Mouse (Mus musculus) embryonic facial prominence, embryonic 13.5 days (tissue): ENCODE data around the gene Meioc. TPM values are rescaled to one million over a fixed set of nuclear protein-coding genes. Genes with fewer than 3 reads are reported as not detected.
A peak's percentile ranks its signal among the peaks of the same experiment; 100 is the strongest.

Experiments
- ATAC-seq: fragments of 200-750 bp; cut with Nextera tagmentation; 2 replicates; pipeline ENCODE4 v1.8.0; 2017; ENCODE audit warnings: low read depth; ENCODE audit not compliant: insufficient number of reproducible peaks, insufficient read depth, low FRiP score, low TSS enrichment
- H3K27ac ChIP-seq: fragments of 300-500 bp; sonication (generic); 2 replicates; pipeline ENCODE4 v1.5.1; 2015; ENCODE audit warnings: moderate library complexity, mild to moderate bottlenecking, inconsistent platforms
- H3K27me3 ChIP-seq: fragments of 300-500 bp; sonication (generic); 2 replicates; pipeline ENCODE4 v1.6.1; 2015; ENCODE audit warnings: mild to moderate bottlenecking, inconsistent platforms
- H3K36me3 ChIP-seq: fragments of 300-500 bp; sonication (generic); 2 replicates; pipeline ENCODE4 v1.6.1; 2015; ENCODE audit warnings: mild to moderate bottlenecking, inconsistent platforms
- H3K4me1 ChIP-seq: fragments of 300-500 bp; sonication (generic); 2 replicates; pipeline ENCODE4 v1.6.1; 2015; ENCODE audit warnings: inconsistent platforms
- H3K4me2 ChIP-seq: fragments of 300-500 bp; sonication (generic); 2 replicates; pipeline ENCODE4 v1.6.1; 2015; ENCODE audit warnings: moderate library complexity, mild to moderate bottlenecking, inconsistent platforms
- H3K4me3 ChIP-seq: fragments of 300-500 bp; sonication (generic); 2 replicates; pipeline ENCODE4 v1.5.1; 2015; ENCODE audit warnings: mild to moderate bottlenecking, inconsistent platforms
- H3K9ac ChIP-seq: fragments of 300-500 bp; sonication (generic); 2 replicates; pipeline ENCODE4 v1.6.1; 2015; ENCODE audit warnings: mild to moderate bottlenecking, inconsistent platforms
- H3K9me3 ChIP-seq: fragments of 300-500 bp; sonication (generic); 2 replicates; pipeline ENCODE4 v1.6.1; 2016; ENCODE audit warnings: inconsistent platforms
- WGBS: fragments of 180-500 bp; shearing (Covaris S2); methylation state at CpG from one replicate; pipeline ENCODE4 v1.1.7; 2015; ENCODE audit warnings: mixed read lengths; 5-methylcytosine and 5-hydroxymethylcytosine counted together
- polyA plus RNA-seq: library from polyadenylated mRNA; unstranded; fragments of >200 nt; fragmentation: Nextera tagmentation; extraction: Ambion mirVana; gene quantifications from 2 replicates; pipeline ENCODE4 v1.2.1, GENCODE M21; 2015

The Meioc gene
- polyA plus RNA-seq: 0.45 and 0.79 TPM in 2 replicates

- H3K4me3 ChIP-seq: no peak within 1 kb of the TSS
- no peak for ATAC-seq
- no peak within 1 kb of the TSS for H3K27ac ChIP-seq
- H3K9ac ChIP-seq: no peak within 1 kb of the TSS
- WGBS: 48% methylated on average over 3 of the region's 3 CpGs
- 0 out of 2 replicates have a peak, but pooled peaks cover 2% of the 10 kb centered on the region for H3K4me1 ChIP-seq
- peaks cover 33% of the 10 kb centered on the region for H3K27me3 ChIP-seq
- peaks cover 12% of the 10 kb centered on the region for H3K9me3 ChIP-seq
- no peak within 1 kb of the TSS for H3K4me2 ChIP-seq
- H3K36me3 ChIP-seq: no peaks in the 10 kb centered on the region
Observed at GRCm38 (mm10) chr11:102663416-102663815, at the start of gene Meioc. Gene Meioc, plus strand, starts transcription at chr11:102663716.

DNA sequence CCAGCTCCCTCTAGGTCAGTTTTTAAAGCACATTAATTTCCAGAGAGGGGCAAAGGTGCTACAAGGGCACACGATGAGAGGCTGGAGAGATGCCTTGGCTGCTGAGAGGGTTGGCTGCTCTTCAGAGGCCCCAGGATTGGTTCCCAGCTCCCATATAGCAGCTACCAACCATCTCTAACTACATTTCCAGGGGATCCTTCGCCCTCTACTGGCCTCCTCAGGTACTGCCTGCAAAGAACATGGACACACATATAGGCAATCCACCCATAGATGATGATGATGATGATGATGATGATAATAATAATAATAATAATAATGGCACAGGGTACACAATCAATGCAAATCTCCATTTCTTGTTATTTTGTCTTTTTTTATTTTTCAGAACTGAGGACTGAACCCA, 44.1 kb upstream of the Meioc start:
- H3K4me1 ChIP-seq: peaks cover 17% of the 10 kb centered on the region
- H3K4me3 ChIP-seq: no peak overlapping the region
- ATAC-seq: no peak
- no peaks in the 10 kb centered on the region for H3K27me3 ChIP-seq
- no peaks in the 10 kb centered on the region for H3K36me3 ChIP-seq
- WGBS: 67% methylated on average over 2 of the region's 2 CpGs
- no peak overlapping the region for H3K4me2 ChIP-seq
- H3K27ac ChIP-seq: no peak overlapping the region
- H3K9ac ChIP-seq: no peak overlapping the region
- peaks cover 5% of the 10 kb centered on the region for H3K9me3 ChIP-seq

- Histone ChIP-seq H3K27ac (peak overlapping the region; percentile 97), H3K9me3 (peaks cover 4% of the 10 kb centered on the region), H3K36me3 (no peaks in the 10 kb centered on the region), H3K4me2 (peak overlapping the region; percentile 53), H3K4me1 (peaks cover 45% of the 10 kb centered on the region), H3K4me3 (peak overlapping the region; percentile 28), H3K9ac (peak overlapping the region; percentile 55; the same call in 1 of the 2 replicates), H3K27me3 (no peaks in the 10 kb centered on the region)
- ATAC-seq: peak; percentile 91
- 4% methylated on average over 17 of the region's 17 CpGs for WGBS
Observed at GRCm38 (mm10) chr11:102623876-102624789, 39.4 kb upstream of the Meioc start.

GRCm38 (mm10) chr11:102624888-102625407, 38.6 kb upstream of the Meioc start:
- ATAC-seq: peak; percentile 45; the same call in 1 of the 2 replicates
- Histone ChIP-seq H3K9ac (peak overlapping the region; percentile 55; the same call in 1 of the 2 replicates), H3K36me3 (no peaks in the 10 kb centered on the region), H3K27me3 (no peaks in the 10 kb centered on the region), H3K4me1 (peaks cover 53% of the 10 kb centered on the region), H3K9me3 (no peaks in the 10 kb centered on the region), H3K27ac (peak overlapping the region; percentile 97), H3K4me3 (peak overlapping the region; percentile 28), H3K4me2 (peak overlapping the region; percentile 53)
- WGBS: 18% methylated on average over 14 of the region's 14 CpGs

- H3K4me2 ChIP-seq: no peak overlapping the region
- peaks cover 74% of the 10 kb centered on the region for H3K4me1 ChIP-seq
- WGBS: 81% methylated on average over 9 of the region's 9 CpGs
- H3K9ac ChIP-seq: no peak overlapping the region
- H3K27ac ChIP-seq: no peak overlapping the region; the same call in 1 of the 2 replicates
- no peak overlapping the region for H3K4me3 ChIP-seq
- ATAC-seq: no peak
- no peaks in the 10 kb centered on the region for H3K27me3 ChIP-seq
- no peaks in the 10 kb centered on the region for H3K9me3 ChIP-seq
- H3K36me3 ChIP-seq: no peaks in the 10 kb centered on the region
Observed at GRCm38 (mm10) chr11:102627171-102627931, 36.2 kb upstream of the Meioc start.

- H3K27me3 ChIP-seq: no peaks in the 10 kb centered on the region
- 67% methylated on average over 9 of the region's 9 CpGs for WGBS
- no peak for ATAC-seq
Observed at GRCm38 (mm10) chr11:102628529-102628928, 35.0 kb upstream of the Meioc start.

GRCm38 (mm10) chr11:102629375-102629774, 34.1 kb upstream of the Meioc start:
- H3K4me2 ChIP-seq: no peak overlapping the region
- no peaks in the 10 kb centered on the region for H3K36me3 ChIP-seq
- H3K9me3 ChIP-seq: no peaks in the 10 kb centered on the region
- ATAC-seq: no peak
- H3K4me1 ChIP-seq: peaks cover 70% of the 10 kb centered on the region
- no peak overlapping the region for H3K27ac ChIP-seq
- WGBS: 58% methylated on average over 8 of the region's 8 CpGs
- H3K4me3 ChIP-seq: no peak overlapping the region
- no peak overlapping the region for H3K9ac ChIP-seq
- H3K27me3 ChIP-seq: no peaks in the 10 kb centered on the region

More at GRCm38 (mm10) chr11:102628529-102628928, 35.0 kb upstream of the Meioc start:
- Histone ChIP-seq H3K9ac (no peak overlapping the region), H3K27ac (no peak overlapping the region), H3K9me3 (no peaks in the 10 kb centered on the region), H3K4me1 (peaks cover 78% of the 10 kb centered on the region), H3K36me3 (no peaks in the 10 kb centered on the region), H3K4me2 (no peak overlapping the region), H3K4me3 (no peak overlapping the region)

- Histone ChIP-seq H3K4me1 (peaks cover 57% of the 10 kb centered on the region), H3K9me3 (no peaks in the 10 kb centered on the region), H3K4me3 (no peak overlapping the region), H3K9ac (peak overlapping the region; percentile 36; the same call in 1 of the 2 replicates), H3K27me3 (no peaks in the 10 kb centered on the region), H3K27ac (peak overlapping the region; percentile 57), H3K4me2 (no peak overlapping the region), H3K36me3 (no peaks in the 10 kb centered on the region)
- 17% methylated on average over 7 of the region's 7 CpGs for WGBS
- no peak for ATAC-seq
Observed at GRCm38 (mm10) chr11:102630731-102631130, 32.8 kb upstream of the Meioc start.

GRCm38 (mm10) chr11:102631203-102631602, 32.3 kb upstream of the Meioc start:
- WGBS: 22% methylated on average over 5 of the region's 5 CpGs
- peak overlapping the region; percentile 57 for H3K27ac ChIP-seq
- H3K4me3 ChIP-seq: no peak overlapping the region
- H3K9ac ChIP-seq: peak overlapping the region; percentile 36; the same call in 1 of the 2 replicates
- no peak for ATAC-seq
- H3K27me3 ChIP-seq: no peaks in the 10 kb centered on the region
- no peaks in the 10 kb centered on the region for H3K36me3 ChIP-seq
- peak overlapping the region; percentile 7; the same call in 1 of the 2 replicates for H3K4me2 ChIP-seq
- H3K4me1 ChIP-seq: peaks cover 57% of the 10 kb centered on the region
- H3K9me3 ChIP-seq: no peaks in the 10 kb centered on the region

- H3K36me3 ChIP-seq: no peaks in the 10 kb centered on the region
- H3K4me1 ChIP-seq: peaks cover 56% of the 10 kb centered on the region
- no peaks in the 10 kb centered on the region for H3K9me3 ChIP-seq
- H3K9ac ChIP-seq: 0 out of 2 replicates have a peak overlapping the region, but pooled peaks have one; percentile 32
- H3K27me3 ChIP-seq: no peaks in the 10 kb centered on the region
- H3K4me2 ChIP-seq: peak overlapping the region; percentile 53
- 4% methylated on average over 12 of the region's 13 CpGs for WGBS
- no peak for ATAC-seq
- peak overlapping the region; percentile 21 for H3K4me3 ChIP-seq
- peak overlapping the region; percentile 81 for H3K27ac ChIP-seq
Observed at GRCm38 (mm10) chr11:102632725-102633124, 30.8 kb upstream of the Meioc start.

GRCm38 (mm10) chr11:102633379-102633778, 30.1 kb upstream of the Meioc start:
- Histone ChIP-seq H3K4me1 (peaks cover 59% of the 10 kb centered on the region), H3K27ac (peak overlapping the region; percentile 81), H3K9ac (0 out of 2 replicates have a peak overlapping the region, but pooled peaks have one; percentile 32), H3K9me3 (no peaks in the 10 kb centered on the region), H3K36me3 (no peaks in the 10 kb centered on the region), H3K27me3 (no peaks in the 10 kb centered on the region), H3K4me3 (peak overlapping the region; percentile 21), H3K4me2 (peak overlapping the region; percentile 53)
- no peak for ATAC-seq
- WGBS: 15% methylated on average over 9 of the region's 9 CpGs
